Mouse (Mus musculus) ES-E14 (cell line): Measurements from ENCODE around the gene Ahcyl2. TPM values are rescaled to one million over a fixed set of nuclear protein-coding genes. Genes with fewer than 3 reads are reported as not detected.

Experiments used
- DNase-seq: peaks from one replicate; pipeline ENCODE4 v3.0.0-alpha.2; 2013; ENCODE audit warnings: low read depth, low spot score
- H3K27ac ChIP-seq: 2 replicates; pipeline ENCODE4 v1.5.1; 2012; ENCODE audit warnings: low read depth, mild to moderate bottlenecking, low read length, moderate library complexity, mixed read lengths; ENCODE audit not compliant: poor library complexity, insufficient read depth, severe bottlenecking
- H3K36me3 ChIP-seq: 2 replicates; pipeline ENCODE4 v1.6.1; 2012; ENCODE audit warnings: mild to moderate bottlenecking, low read length, moderate library complexity, mixed read lengths; ENCODE audit not compliant: control insufficient read depth, poor library complexity, insufficient read depth, severe bottlenecking
- H3K4me1 ChIP-seq, 2 experiments: fragments of 150-350 bp in 1 of 2; sonication (generic) in 1 of 2; 2 replicates each; pipeline ENCODE4 v1.6.1; 2012; ENCODE audit warnings: low read length in 2 of 2, mild to moderate bottlenecking in 1 of 2, mixed read lengths in 1 of 2; ENCODE audit not compliant: control insufficient read depth in 2 of 2, insufficient read depth in 2 of 2, poor library complexity in 1 of 2
- H3K4me3 ChIP-seq, 2 experiments: fragments of 150-350 bp in 1 of 2; sonication (generic) in 1 of 2; 2 replicates each; pipeline ENCODE4 v1.5.1; 2012; ENCODE audit warnings: low read length in 2 of 2, low read depth in 1 of 2, mild to moderate bottlenecking in 1 of 2, mixed read lengths in 1 of 2; ENCODE audit not compliant: insufficient read depth in 1 of 2, poor library complexity in 1 of 2, severe bottlenecking in 1 of 2
- H3K9ac ChIP-seq: 2 replicates; pipeline ENCODE4 v1.6.1; 2012; ENCODE audit warnings: low read depth, mild to moderate bottlenecking, low read length, mixed read lengths; ENCODE audit not compliant: poor library complexity, insufficient read depth, severe bottlenecking
- H3K9me3 ChIP-seq: fragments of 150-350 bp; sonication (generic); 2 replicates; pipeline ENCODE4 v1.6.1; 2012; ENCODE audit warnings: low read depth, mild to moderate bottlenecking, low read length; ENCODE audit not compliant: control insufficient read depth, insufficient read depth
- CHD2 ChIP-seq: IDR thresholded peaks from 2 replicates; pipeline ENCODE4 v1.6.1; 2014; ENCODE audit warnings: mild to moderate bottlenecking, low read depth, low read length, inconsistent platforms
- HCFC1 ChIP-seq: IDR thresholded peaks from 2 replicates; pipeline ENCODE4 v1.6.1; 2012; ENCODE audit warnings: low read length, inconsistent platforms, borderline replicate concordance; ENCODE audit not compliant: insufficient read depth
- MAFK ChIP-seq: IDR thresholded peaks from 2 replicates; pipeline ENCODE4 v1.6.1; 2014; ENCODE audit warnings: mild to moderate bottlenecking, low read depth, low read length, inconsistent platforms; ENCODE audit not compliant: insufficient read depth
- ZC3H11A ChIP-seq: IDR thresholded peaks from 2 replicates; pipeline ENCODE4 v1.6.1; 2012; ENCODE audit warnings: low read depth, mild to moderate bottlenecking, inconsistent platforms, low read length, borderline replicate concordance
- ZNF384 ChIP-seq: IDR thresholded peaks from 2 replicates; pipeline ENCODE4 v1.6.1; 2012; ENCODE audit warnings: low read depth, low read length, inconsistent platforms
- in situ Hi-C, 2 experiments: fragments of 600-800 bp; cut with MboI; formaldehyde crosslinking; loops; one replicate each; pipeline ENCODE4 v1.15.1; 2025; ENCODE audit warnings: low sequenced_read_pairs in 2 of 2, inconsistent platforms in 1 of 2; ENCODE audit not compliant: unreplicated experiment in 2 of 2
- total RNA-seq: library from RNA; depleted of rRNA; stranded (reverse); fragments of 300-350 nt; gene quantifications from 2 replicates; pipeline ENCODE4 v1.2.3, GENCODE M21; 2012

Ahcyl2 gene
- total RNA-seq, 1 experiment = 17.5 TPM

- no peaks in the 10 kb centered on the region; the same call in 1 of the 2 replicates for H3K36me3 ChIP-seq
- no peak overlapping the region for H3K4me3 ChIP-seq
- H3K4me1 ChIP-seq = no peaks in the 10 kb centered on the region; a peak in 1 of 4 replicates
- no peak for DNase-seq
- no peak overlapping the region for H3K9ac ChIP-seq
- H3K9me3 ChIP-seq = no peaks in the 10 kb centered on the region
- no peak overlapping the region for H3K27ac ChIP-seq
- no peak for TF ChIP-seq CHD2
- peak; percentile 97 for TF ChIP-seq ZNF384
- in situ Hi-C loops = no loop called here
Observed at GRCm38 (mm10) chr6:29866935-29867724, 99.3 kb downstream of the Ahcyl2 start.

DNA sequence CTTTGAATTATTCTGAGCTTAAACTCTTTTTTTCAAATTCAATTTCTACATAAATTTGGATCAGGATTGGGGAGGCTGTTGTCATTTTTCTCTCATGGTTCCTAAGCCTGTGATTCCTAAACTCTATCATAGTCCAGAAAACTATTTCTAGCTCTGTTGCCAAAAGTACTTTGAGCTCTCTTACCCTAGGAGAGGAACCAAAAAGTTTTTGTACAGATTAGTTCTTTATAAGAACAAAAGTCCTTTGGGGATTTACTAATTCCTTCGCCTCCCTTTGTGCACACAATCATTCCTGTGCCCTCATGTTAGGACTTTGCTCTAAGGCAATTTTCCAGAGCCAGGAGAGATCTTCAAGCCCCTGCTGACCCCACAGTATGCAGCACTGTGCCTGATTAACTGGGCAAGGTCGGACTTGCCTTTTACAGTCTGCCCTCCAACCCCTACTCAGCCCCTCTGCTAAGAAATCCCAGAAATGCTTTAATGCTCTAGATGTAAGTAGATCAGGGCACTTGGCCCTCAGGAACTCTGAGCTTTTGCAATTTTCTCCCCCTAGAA lies 100.6 kb downstream of the Ahcyl2 start:
- no peak for DNase-seq
- Histone ChIP-seq H3K36me3 (no peaks in the 10 kb centered on the region; the same call in 1 of the 2 replicates), H3K4me3 (no peak overlapping the region), H3K4me1 (no peaks in the 10 kb centered on the region; a peak in 1 of 4 replicates), H3K27ac (no peak overlapping the region), H3K9me3 (no peaks in the 10 kb centered on the region), H3K9ac (no peak overlapping the region)
- TF ChIP-seq ZC3H11A (no peak), CHD2 (no peak), HCFC1 (no peak), ZNF384 (no peak), MAFK (no peak)
- in situ Hi-C loops = no loop called here

GRCm38 (mm10) chr6:29873654-29874053 lies 105.8 kb downstream of the Ahcyl2 start:
- H3K27ac ChIP-seq = no peak overlapping the region

DNA sequence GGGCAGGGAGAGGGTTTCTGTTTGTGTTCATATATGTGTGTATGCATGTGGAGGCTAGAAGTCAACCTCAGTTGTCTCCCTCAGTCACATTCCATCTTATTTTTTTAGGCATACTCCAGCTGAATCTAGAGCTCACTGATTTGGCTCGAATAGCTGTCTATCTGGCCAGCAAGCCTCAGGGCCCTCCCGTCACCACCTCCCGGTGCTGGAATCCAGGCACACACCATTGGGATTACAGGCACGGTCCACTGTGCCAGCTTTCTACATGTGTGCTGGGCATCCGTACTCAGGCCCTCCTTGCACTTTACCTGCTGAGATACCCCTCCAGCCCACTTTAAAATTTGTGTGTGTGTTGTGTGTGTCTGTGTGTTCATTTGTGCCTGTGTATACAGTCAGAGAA lies 107.8 kb downstream of the Ahcyl2 start:
- no peak overlapping the region for H3K27ac ChIP-seq
- in situ Hi-C loops = no loop called here

More at GRCm38 (mm10) chr6:29873654-29874053, 105.8 kb downstream of the Ahcyl2 start:
- peaks cover 4% of the 10 kb centered on the region for H3K36me3 ChIP-seq
- no peaks in the 10 kb centered on the region; a peak in 1 of 4 replicates for H3K4me1 ChIP-seq
- H3K4me3 ChIP-seq = no peak overlapping the region
- TF ChIP-seq ZNF384 (no peak), MAFK (no peak), CHD2 (no peak), ZC3H11A (no peak), HCFC1 (no peak)
- DNase-seq = no peak
- H3K9ac ChIP-seq = no peak overlapping the region
- in situ Hi-C loops = no loop called here
- no peaks in the 10 kb centered on the region for H3K9me3 ChIP-seq

More for the DNA sequence above, 107.8 kb downstream of the Ahcyl2 start:
- peaks cover 4% of the 10 kb centered on the region for H3K36me3 ChIP-seq
- no peaks in the 10 kb centered on the region; a peak in 1 of 4 replicates for H3K4me1 ChIP-seq
- H3K4me3 ChIP-seq = no peak overlapping the region
- H3K9me3 ChIP-seq = no peaks in the 10 kb centered on the region
- DNase-seq = no peak
- TF ChIP-seq CHD2 (no peak), MAFK (no peak), ZC3H11A (no peak), ZNF384 (no peak), HCFC1 (no peak)
- H3K9ac ChIP-seq = no peak overlapping the region
